Mouse (Mus musculus) embryonic facial prominence, embryonic 10.5 days (tissue): ENCODE data around the gene Fgf4. TPM values are rescaled to one million over a fixed set of nuclear protein-coding genes. Genes with fewer than 3 reads are reported as not detected.
A peak's percentile ranks its signal among the peaks of the same experiment; 100 is the strongest.
"Not testable (repeated sequence)": the region's sequence is repeated elsewhere in the genome, so short reads cannot be mapped to it uniquely, and the experiment has no call there.

Source experiments
- DNase-seq: peaks from one replicate; pipeline ENCODE4 v3.0.0-alpha.2; 2017; ENCODE audit warnings: low spot score
- H3K27ac ChIP-seq: fragments of 300-500 bp; sonication (generic); replicated peaks from 2 replicates; pipeline ENCODE4 v1.5.1; 2016; ENCODE audit warnings: mild to moderate bottlenecking
- H3K27me3 ChIP-seq: fragments of 300-500 bp; sonication (generic); replicated peaks from 2 replicates; pipeline ENCODE4 v1.6.1; 2016; ENCODE audit warnings: low read depth, mild to moderate bottlenecking; ENCODE audit not compliant: poor library complexity, severe bottlenecking
- H3K36me3 ChIP-seq: fragments of 300-500 bp; sonication (generic); replicated peaks from 2 replicates; pipeline ENCODE4 v1.6.1; 2016; ENCODE audit warnings: mild to moderate bottlenecking, moderate library complexity
- H3K4me1 ChIP-seq: fragments of 300-500 bp; sonication (generic); 2 replicates; pipeline ENCODE4 v1.6.1; 2016
- H3K4me3 ChIP-seq: fragments of 300-500 bp; sonication (generic); 2 replicates; pipeline ENCODE4 v1.5.1; 2016; ENCODE audit warnings: mild to moderate bottlenecking, moderate library complexity
- H3K9me3 ChIP-seq: fragments of 300-500 bp; sonication (generic); 2 replicates; pipeline ENCODE4 v1.6.1; 2016; ENCODE audit warnings: mild to moderate bottlenecking
- WGBS: fragments of 180-500 bp; shearing (Covaris S2); methylation state at CpG from one replicate; pipeline ENCODE4 v1.1.7; 2016; 5-methylcytosine and 5-hydroxymethylcytosine counted together
- polyA plus RNA-seq: library from polyadenylated mRNA; unstranded; fragments of >200 nt; fragmentation: Nextera tagmentation; extraction: Ambion mirVana; gene quantifications from 2 replicates; pipeline ENCODE4 v1.2.1, GENCODE M21; 2016

Fgf4 gene
- polyA plus RNA-seq, 1 experiment from 2014 or later = 0.16 TPM

DNA sequence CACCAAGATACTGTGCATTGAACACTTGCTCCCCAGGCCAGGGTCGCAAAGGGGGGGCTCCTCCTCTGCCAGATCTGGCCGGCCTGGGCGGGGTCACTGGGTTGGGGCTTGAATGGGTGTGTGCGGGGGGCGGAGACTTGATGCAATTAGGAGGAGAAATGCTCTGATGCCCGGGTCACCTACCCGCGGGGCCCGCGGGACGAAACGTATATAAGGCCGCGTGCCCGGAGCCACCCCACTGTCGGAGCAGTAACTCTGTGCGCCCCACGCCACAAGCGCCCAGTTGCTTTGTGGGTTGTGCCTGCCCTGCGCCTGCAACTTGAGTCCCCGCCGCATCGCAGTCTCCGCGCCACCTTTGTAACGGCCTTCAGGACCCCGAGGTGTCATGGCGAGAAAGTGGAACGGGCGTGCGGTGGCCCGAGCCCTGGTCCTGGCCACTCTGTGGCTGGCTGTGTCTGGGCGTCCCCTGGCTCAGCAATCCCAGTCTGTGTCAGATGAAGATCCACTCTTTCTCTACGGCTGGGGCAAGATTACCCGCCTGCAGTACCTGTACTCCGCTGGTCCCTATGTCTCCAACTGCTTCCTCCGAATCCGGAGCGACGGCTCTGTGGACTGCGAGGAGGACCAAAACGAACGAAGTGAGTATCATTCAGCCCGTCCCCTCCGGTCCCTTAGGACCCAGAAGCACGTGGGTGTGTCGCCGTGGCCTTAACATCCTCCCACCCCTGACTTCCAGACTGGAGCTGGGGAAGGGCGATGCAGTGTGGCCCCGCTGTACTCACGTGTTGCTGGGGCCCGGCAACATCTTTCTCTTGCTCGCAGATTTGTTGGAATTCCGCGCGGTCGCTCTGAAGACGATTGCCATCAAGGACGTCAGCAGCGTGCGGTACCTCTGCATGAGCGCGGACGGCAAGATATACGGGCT is 49.4 kb downstream of the Fgf4 start, which contains the start of gene Fgf15:
Gene Fgf15 (plus strand): TSS at position 238 of the 925 bp plus-strand sequence.
- H3K27ac ChIP-seq = peak within 1 kb of the TSS; percentile 74
- DNase-seq = peak; percentile 61
- no peaks in the 10 kb centered on the region for H3K36me3 ChIP-seq
- no peaks in the 10 kb centered on the region for H3K9me3 ChIP-seq
- under 1% methylated on average over 65 of the region's 65 CpGs for WGBS
- peaks cover 89% of the 10 kb centered on the region for H3K27me3 ChIP-seq
- H3K4me1 ChIP-seq = peaks cover 44% of the 10 kb centered on the region
- peak within 1 kb of the TSS; percentile 62 for H3K4me3 ChIP-seq

GRCm38 (mm10) chr7:144898506-144898905 is 51.3 kb downstream of the Fgf4 start:
- no peaks in the 10 kb centered on the region for H3K9me3 ChIP-seq
- no peaks in the 10 kb centered on the region for H3K36me3 ChIP-seq
- H3K27me3 ChIP-seq = peaks cover 80% of the 10 kb centered on the region
- peak overlapping the region; percentile 62 for H3K4me3 ChIP-seq
- H3K27ac ChIP-seq = no peak overlapping the region
- 19% methylated on average over 6 of the region's 6 CpGs for WGBS
- peaks cover 44% of the 10 kb centered on the region for H3K4me1 ChIP-seq
- no peak for DNase-seq

DNA sequence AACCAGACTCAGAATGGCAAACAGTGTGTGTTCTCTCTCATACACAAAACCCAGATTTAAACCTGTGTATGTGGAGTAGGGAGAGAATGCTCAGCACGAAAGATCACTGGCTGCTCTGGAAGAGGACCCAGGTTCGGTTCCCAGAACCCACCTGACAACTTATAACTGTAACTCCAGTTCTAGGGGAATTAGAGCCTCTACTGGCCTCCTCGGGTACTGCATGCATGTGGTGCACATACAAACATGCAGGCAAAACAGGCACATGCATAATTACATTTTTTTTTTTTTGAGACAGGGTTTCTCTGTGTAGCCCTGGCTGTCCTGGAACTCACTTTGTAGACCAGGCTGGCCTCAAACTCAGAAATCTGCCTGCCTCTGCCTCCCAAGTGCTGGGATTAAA is 58.3 kb downstream of the Fgf4 start:
- not testable (repeated sequence) for H3K4me3 ChIP-seq, H3K27ac ChIP-seq, H3K36me3 ChIP-seq, DNase-seq, H3K9me3 ChIP-seq
- WGBS = 90% methylated on average over 3 of the region's 3 CpGs
- Histone ChIP-seq H3K27me3 (peaks cover 32% of the 10 kb centered on the region), H3K4me1 (peaks cover 12% of the 10 kb centered on the region)

DNA sequence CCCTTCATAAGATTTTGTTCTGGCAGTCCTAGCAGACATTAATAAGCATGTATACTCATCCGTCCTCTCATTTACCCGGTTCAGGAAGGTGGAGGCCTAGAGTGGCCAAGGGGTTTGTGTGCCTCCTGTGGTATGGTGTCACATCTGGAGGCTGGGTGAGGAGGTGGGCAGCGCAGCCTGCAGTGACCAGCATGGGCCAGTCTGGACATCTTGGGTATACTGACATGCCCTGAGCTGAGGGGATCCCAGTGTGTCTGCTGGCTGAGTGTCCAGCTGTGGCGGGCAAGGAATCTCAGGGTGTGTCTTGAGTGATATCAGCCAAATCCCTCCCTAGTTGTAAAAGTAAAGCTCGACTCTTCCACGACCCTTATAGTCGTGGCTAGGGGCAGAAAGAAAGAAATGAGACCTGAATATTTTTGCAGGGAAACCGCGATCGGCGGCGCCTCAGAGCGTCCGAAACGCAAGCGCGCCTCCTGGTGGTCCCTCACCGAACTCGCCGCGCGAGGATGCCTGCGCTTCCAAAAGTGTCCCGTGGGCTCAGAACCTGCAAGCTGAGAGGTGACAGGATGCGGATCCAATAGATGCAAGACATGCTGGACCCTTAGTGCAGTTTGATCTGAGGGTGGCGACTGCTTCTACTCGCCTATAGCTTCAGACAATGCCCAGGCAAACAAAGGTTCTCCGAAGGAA is 59.7 kb downstream of the Fgf4 start:
- H3K9me3 ChIP-seq = no peaks in the 10 kb centered on the region
- peak overlapping the region; percentile 45 for H3K4me3 ChIP-seq
- H3K27ac ChIP-seq = peak overlapping the region; percentile 30; the same call in 1 of the 2 replicates
- peak; percentile 84 for DNase-seq
- H3K4me1 ChIP-seq = peaks cover 12% of the 10 kb centered on the region
- H3K36me3 ChIP-seq = no peaks in the 10 kb centered on the region
- WGBS = 10% methylated on average over 28 of the region's 28 CpGs
- peaks cover 20% of the 10 kb centered on the region for H3K27me3 ChIP-seq

GRCm38 (mm10) chr7:144907793-144908192 is 60.6 kb downstream of the Fgf4 start:
- Histone ChIP-seq H3K4me3 (no peak overlapping the region), H3K27me3 (peaks cover 20% of the 10 kb centered on the region), H3K27ac (no peak overlapping the region), H3K4me1 (peaks cover 12% of the 10 kb centered on the region), H3K9me3 (no peaks in the 10 kb centered on the region), H3K36me3 (no peaks in the 10 kb centered on the region)
- WGBS = 14% methylated on average over 8 of the region's 8 CpGs
- peak; percentile 35 for DNase-seq

DNA sequence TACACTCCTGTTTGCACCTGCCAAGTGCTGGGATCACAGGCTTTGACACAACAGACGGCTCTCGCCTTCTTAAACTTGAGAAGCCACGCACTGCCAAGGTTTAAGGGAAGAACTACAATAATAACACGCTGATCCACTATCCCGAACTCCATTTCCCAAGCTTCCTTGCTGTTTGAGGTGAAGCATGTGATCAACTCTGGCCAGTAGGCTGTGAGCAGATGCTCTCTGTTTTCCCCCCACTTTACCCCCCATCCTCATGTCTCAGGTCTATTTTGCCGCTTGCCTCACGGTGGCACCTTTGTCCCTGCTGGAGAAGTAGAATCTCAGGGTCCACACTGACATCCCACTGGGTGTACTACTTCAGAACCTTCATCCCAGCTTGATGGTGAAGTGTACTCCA is 61.5 kb downstream of the Fgf4 start:
- no peaks in the 10 kb centered on the region for H3K9me3 ChIP-seq
- H3K4me3 ChIP-seq = no peak overlapping the region
- 30% methylated on average over 7 of the region's 7 CpGs for WGBS
- H3K27ac ChIP-seq = no peak overlapping the region
- peaks cover 12% of the 10 kb centered on the region for H3K4me1 ChIP-seq
- H3K36me3 ChIP-seq = no peaks in the 10 kb centered on the region
- no peak for DNase-seq
- H3K27me3 ChIP-seq = peaks cover 20% of the 10 kb centered on the region

DNA sequence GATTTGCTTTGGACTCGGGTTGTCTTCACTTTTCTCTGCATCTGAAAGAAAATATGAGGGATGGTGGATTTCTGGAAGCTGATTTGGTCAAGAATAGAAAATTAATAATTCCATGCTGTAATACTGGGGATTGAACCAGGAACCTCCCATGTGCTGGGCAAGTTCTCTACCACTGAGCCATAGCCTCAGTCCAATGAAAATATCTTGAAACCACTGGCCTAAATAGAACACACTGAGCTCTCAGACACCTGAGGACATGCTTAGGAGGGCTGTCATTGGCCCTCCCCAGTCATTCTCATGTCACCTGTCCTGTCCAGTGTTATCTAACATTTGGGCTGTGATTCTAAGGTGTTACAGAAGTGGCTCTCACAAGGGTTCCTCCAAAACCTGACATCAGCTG is 64.0 kb downstream of the Fgf4 start:
- Histone ChIP-seq H3K9me3 (no peaks in the 10 kb centered on the region), H3K27me3 (peaks cover 15% of the 10 kb centered on the region), H3K4me3 (no peak overlapping the region), H3K4me1 (peaks cover 21% of the 10 kb centered on the region), H3K36me3 (no peaks in the 10 kb centered on the region), H3K27ac (no peak overlapping the region)
- WGBS = 77% methylated on average over 1 of the region's 1 CpGs
- DNase-seq = no peak

DNA sequence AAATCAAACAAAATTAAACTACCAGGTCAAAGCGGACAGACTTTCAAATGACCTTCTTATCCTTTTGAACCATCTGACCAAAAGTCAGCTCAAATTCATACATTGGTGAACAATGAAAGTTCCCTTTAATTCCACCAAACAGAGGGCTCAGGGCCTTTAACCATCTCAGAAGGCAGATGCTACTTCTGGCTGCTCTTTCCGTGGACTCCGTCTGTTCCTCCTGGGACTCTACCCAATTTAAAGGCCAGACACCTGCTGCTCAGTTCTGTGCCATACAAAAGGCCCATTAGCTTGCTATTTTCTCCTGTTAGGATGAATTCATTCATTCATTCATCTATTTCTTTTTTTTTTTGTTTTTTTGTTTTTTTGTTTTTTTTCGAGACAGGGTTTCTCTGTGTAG is 65.7 kb downstream of the Fgf4 start:
- H3K4me1 ChIP-seq = peaks cover 20% of the 10 kb centered on the region
- WGBS = 80% methylated on average over 4 of the region's 4 CpGs

GRCm38 (mm10) chr7:144914296-144914947 is 67.3 kb downstream of the Fgf4 start:
- Histone ChIP-seq H3K4me3 (peak overlapping the region; percentile 93), H3K27me3 (no peaks in the 10 kb centered on the region), H3K4me1 (peaks cover 14% of the 10 kb centered on the region), H3K27ac (peak overlapping the region; percentile 85), H3K9me3 (no peaks in the 10 kb centered on the region), H3K36me3 (peaks cover 20% of the 10 kb centered on the region)
- no peak for DNase-seq
- WGBS = 7% methylated on average over 17 of the region's 17 CpGs

More for the DNA sequence above, 65.7 kb downstream of the Fgf4 start:
- no peak for DNase-seq
- Histone ChIP-seq H3K27ac (no peak overlapping the region), H3K36me3 (peaks cover 7% of the 10 kb centered on the region), H3K4me3 (no peak overlapping the region), H3K9me3 (no peaks in the 10 kb centered on the region), H3K27me3 (peaks cover 11% of the 10 kb centered on the region)

Other genes with a start within 250 kb of the Fgf4 start
- 8.7 and 11.3 TPM in 2 replicates for gene Ano1, start 95.4 kb upstream of the Fgf4 start, polyA plus RNA-seq
- gene Fgf3, start 9.3 kb upstream of the Fgf4 start, polyA plus RNA-seq = 0.96 and 1.3 TPM in 2 replicates
- 17.5 and 19.7 TPM in 2 replicates for gene Fgf15, start 49.2 kb downstream of the Fgf4 start, polyA plus RNA-seq
- 25.4 and 26.0 TPM in 2 replicates for gene LTO1, start 67.7 kb downstream of the Fgf4 start, polyA plus RNA-seq
- 191 and 194 TPM in 2 replicates for gene Ccnd1, start 92.6 kb downstream of the Fgf4 start, polyA plus RNA-seq